Mouse (Mus musculus) limb, embryonic 11.5 days (tissue): ENCODE data around the gene Gnpat. TPM values are rescaled to one million over a fixed set of nuclear protein-coding genes. Genes with fewer than 3 reads are reported as not detected.

Experiments
- ATAC-seq: fragments of 200-750 bp; cut with Nextera tagmentation; 2 replicates; pipeline ENCODE4 v1.8.0; 2017; ENCODE audit warnings: low read depth; ENCODE audit not compliant: insufficient number of reproducible peaks, low FRiP score, low TSS enrichment
- DNase-seq: peaks from one replicate; pipeline ENCODE4 v3.0.0-alpha.2; 2015; ENCODE audit warnings: low spot score
- H3K27ac ChIP-seq: fragments of 300-500 bp; sonication (generic); replicated peaks from 2 replicates; pipeline ENCODE4 v1.5.1; 2014; ENCODE audit warnings: low read depth, mild to moderate bottlenecking, low read length
- H3K27me3 ChIP-seq: fragments of 300-500 bp; sonication (generic); 2 replicates; pipeline ENCODE4 v1.6.1; 2014; ENCODE audit warnings: mild to moderate bottlenecking, low read length, mixed read lengths; ENCODE audit not compliant: control insufficient read depth, insufficient read depth
- H3K36me3 ChIP-seq: fragments of 300-500 bp; sonication (generic); 2 replicates; pipeline ENCODE4 v1.6.1; 2014; ENCODE audit warnings: mild to moderate bottlenecking, low read length, moderate library complexity, mixed read lengths; ENCODE audit not compliant: control insufficient read depth, insufficient read depth
- H3K4me1 ChIP-seq: fragments of 300-500 bp; sonication (generic); 2 replicates; pipeline ENCODE4 v1.6.1; 2014; ENCODE audit warnings: low read length, mixed read lengths; ENCODE audit not compliant: control insufficient read depth, insufficient read depth
- H3K4me2 ChIP-seq: fragments of 300-500 bp; sonication (generic); 2 replicates; pipeline ENCODE4 v1.6.1; 2014; ENCODE audit warnings: low read depth, mild to moderate bottlenecking, moderate library complexity; ENCODE audit not compliant: severe bottlenecking
- H3K4me3 ChIP-seq: fragments of 300-500 bp; sonication (generic); 2 replicates; pipeline ENCODE4 v1.5.1; 2014; ENCODE audit warnings: low read depth, low read length
- H3K9ac ChIP-seq: fragments of 300-500 bp; sonication (generic); 2 replicates; pipeline ENCODE4 v1.6.1; 2014; ENCODE audit warnings: mild to moderate bottlenecking, low read length
- H3K9me3 ChIP-seq: fragments of 300-500 bp; sonication (generic); 2 replicates; pipeline ENCODE4 v1.6.1; 2016; ENCODE audit warnings: low read length; ENCODE audit not compliant: control insufficient read depth
- WGBS: fragments of 180-500 bp; shearing (Covaris S2); extraction: QIAGEN DNeasy Blood & Tissue Kit; methylation state at CpG from one replicate; pipeline ENCODE4 v1.1.7; 2014; 5-methylcytosine and 5-hydroxymethylcytosine counted together
- polyA plus RNA-seq: library from polyadenylated mRNA; unstranded; fragments of >200 nt; fragmentation: Nextera tagmentation; extraction: Ambion mirVana; gene quantifications from 2 replicates; pipeline ENCODE4 v1.2.1, GENCODE M21; 2014

Gnpat gene
- polyA plus RNA-seq, result 121 and 128 TPM in 2 replicates

GRCm38 (mm10) chr8:124862321-124863162, at the start of gene Gnpat, which contains the start of gene 2810004N23Rik:
Gene Gnpat (plus strand): TSS chr8:124863033.
Gene 2810004N23Rik (minus strand): TSS chr8:124863120.
- Histone ChIP-seq H3K4me3 (peak within 1 kb of the TSS; percentile 84), H3K4me2 (peak within 1 kb of the TSS; percentile 72), H3K36me3 (peaks cover 16% of the 10 kb centered on the region), H3K9ac (peak within 1 kb of the TSS; percentile 97), H3K9me3 (no peaks in the 10 kb centered on the region), H3K27ac (peak within 1 kb of the TSS; percentile 82), H3K4me1 (peaks cover 4% of the 10 kb centered on the region; the same call in 1 of the 2 replicates), H3K27me3 (no peaks in the 10 kb centered on the region)
- DNase-seq, result peak; percentile 98
- 2% methylated on average over 55 of the region's 55 CpGs for WGBS
- ATAC-seq, result peak; percentile 97

GRCm38 (mm10) chr8:124813326-124813725, 49.5 kb upstream of the Gnpat start:
- H3K27ac ChIP-seq, result no peak overlapping the region
- WGBS, result 94% methylated on average over 4 of the region's 4 CpGs
- H3K9ac ChIP-seq, result no peak overlapping the region
- DNase-seq, result no peak
- no peaks in the 10 kb centered on the region for H3K36me3 ChIP-seq
- no peaks in the 10 kb centered on the region for H3K4me1 ChIP-seq
- no peak overlapping the region for H3K4me3 ChIP-seq
- no peaks in the 10 kb centered on the region for H3K27me3 ChIP-seq
- H3K9me3 ChIP-seq, result no peaks in the 10 kb centered on the region
- no peak for ATAC-seq
- H3K4me2 ChIP-seq, result no peak overlapping the region

- no peaks in the 10 kb centered on the region for H3K9me3 ChIP-seq
- H3K4me1 ChIP-seq, result no peaks in the 10 kb centered on the region
- H3K4me2 ChIP-seq, result no peak overlapping the region
- WGBS, result 90% methylated on average over 12 of the region's 12 CpGs
- DNase-seq (no peak), ATAC-seq (no peak)
- no peak overlapping the region for H3K27ac ChIP-seq
- H3K36me3 ChIP-seq, result no peaks in the 10 kb centered on the region
- no peak overlapping the region for H3K4me3 ChIP-seq
- no peak overlapping the region for H3K9ac ChIP-seq
- no peaks in the 10 kb centered on the region for H3K27me3 ChIP-seq
Measured at GRCm38 (mm10) chr8:124815870-124816269, 47.0 kb upstream of the Gnpat start.

DNA sequence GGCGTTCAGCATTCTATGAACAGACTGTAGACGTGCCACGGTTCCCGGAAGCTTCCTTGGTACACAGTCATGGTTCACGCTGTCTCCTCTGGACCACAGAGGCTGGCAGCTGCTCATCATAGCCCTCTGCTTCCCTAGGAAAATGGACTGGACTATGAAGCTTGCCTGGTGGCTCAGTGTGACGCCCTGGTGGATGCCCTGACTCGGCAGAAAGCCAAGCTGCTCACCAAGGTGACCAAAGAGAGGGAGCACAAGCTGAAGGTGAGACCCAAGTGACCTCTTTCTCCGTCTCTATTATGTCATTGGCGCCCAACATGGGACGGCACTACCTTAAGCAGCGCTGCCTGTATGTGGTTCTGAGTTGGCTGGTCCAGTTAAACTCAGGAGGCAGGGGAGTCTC, 46.0 kb upstream of the Gnpat start:
- no peaks in the 10 kb centered on the region for H3K27me3 ChIP-seq
- H3K4me1 ChIP-seq, result no peaks in the 10 kb centered on the region
- H3K27ac ChIP-seq, result no peak overlapping the region
- no peaks in the 10 kb centered on the region for H3K9me3 ChIP-seq
- H3K4me2 ChIP-seq, result no peak overlapping the region
- H3K36me3 ChIP-seq, result no peaks in the 10 kb centered on the region
- no peak overlapping the region for H3K9ac ChIP-seq
- ATAC-seq, result no peak
- WGBS, result 93% methylated on average over 11 of the region's 11 CpGs
- no peak overlapping the region for H3K4me3 ChIP-seq
- DNase-seq, result no peak

GRCm38 (mm10) chr8:124817361-124817760, 45.5 kb upstream of the Gnpat start:
- WGBS, result 94% methylated on average over 3 of the region's 3 CpGs
- DNase-seq, result no peak
- Histone ChIP-seq H3K9me3 (no peaks in the 10 kb centered on the region), H3K9ac (no peak overlapping the region), H3K27me3 (no peaks in the 10 kb centered on the region), H3K36me3 (no peaks in the 10 kb centered on the region), H3K4me1 (no peaks in the 10 kb centered on the region), H3K4me2 (no peak overlapping the region), H3K27ac (no peak overlapping the region), H3K4me3 (no peak overlapping the region)
- no peak for ATAC-seq

- no peaks in the 10 kb centered on the region for H3K27me3 ChIP-seq
- WGBS, result 77% methylated on average over 6 of the region's 6 CpGs
- no peak overlapping the region for H3K4me3 ChIP-seq
- no peaks in the 10 kb centered on the region for H3K36me3 ChIP-seq
- ATAC-seq, result no peak
- H3K9me3 ChIP-seq, result no peaks in the 10 kb centered on the region
- no peak for DNase-seq
- H3K27ac ChIP-seq, result no peak overlapping the region
- H3K9ac ChIP-seq, result no peak overlapping the region
- H3K4me1 ChIP-seq, result no peaks in the 10 kb centered on the region
- no peak overlapping the region for H3K4me2 ChIP-seq
Measured at GRCm38 (mm10) chr8:124819612-124820115, 43.2 kb upstream of the Gnpat start.

GRCm38 (mm10) chr8:124820125-124820524, 42.7 kb upstream of the Gnpat start:
- Histone ChIP-seq H3K27ac (no peak overlapping the region), H3K36me3 (no peaks in the 10 kb centered on the region), H3K4me1 (no peaks in the 10 kb centered on the region), H3K9ac (no peak overlapping the region), H3K4me2 (no peak overlapping the region), H3K9me3 (no peaks in the 10 kb centered on the region), H3K27me3 (no peaks in the 10 kb centered on the region), H3K4me3 (no peak overlapping the region)
- DNase-seq (no peak), ATAC-seq (no peak)
- WGBS, result 51% methylated on average over 11 of the region's 11 CpGs

- H3K27ac ChIP-seq, result no peak overlapping the region
- DNase-seq, result no peak
Measured at GRCm38 (mm10) chr8:124823497-124823896, 39.3 kb upstream of the Gnpat start.

More at GRCm38 (mm10) chr8:124823497-124823896, 39.3 kb upstream of the Gnpat start:
- H3K9me3 ChIP-seq, result no peaks in the 10 kb centered on the region
- no peaks in the 10 kb centered on the region for H3K4me1 ChIP-seq
- H3K27me3 ChIP-seq, result no peaks in the 10 kb centered on the region
- no peak overlapping the region for H3K9ac ChIP-seq
- H3K4me2 ChIP-seq, result no peak overlapping the region
- H3K36me3 ChIP-seq, result no peaks in the 10 kb centered on the region
- ATAC-seq, result no peak
- 78% methylated on average over 6 of the region's 6 CpGs for WGBS
- no peak overlapping the region for H3K4me3 ChIP-seq
